Mouse (Mus musculus) gastrocnemius, postnatal 4 days (tissue): ENCODE results near the gene Hexb. TPM values are rescaled to one million over a fixed set of nuclear protein-coding genes. Genes with fewer than 3 reads are reported as not detected.

Source experiments
- DNase-seq, 2 experiments: peaks; one replicate each; pipeline ENCODE4 v3.0.0; 2021 to 2022; ENCODE audit warnings: low spot score in 2 of 2, mixed read lengths in 2 of 2
- long read RNA-seq, 2 experiments: library from polyadenylated mRNA; stranded (forward); transcript quantifications; one replicate each; pipeline ENCODE4 v2.0.0; 2021
- total RNA-seq, 2 experiments: library from RNA; stranded (reverse); gene quantifications; 2 replicates each; pipeline ENCODE4 v1.2.3; 2021

The Hexb gene
- total RNA-seq: 10 to 100 TPM; 26.7 to 27.8 TPM
- long read RNA-seq, experiment 1, transcript Hexb-201 (14 exons, 1,905 nt): major isoform, 54 of 61 reads
- long read RNA-seq, experiment 1, partial matches to known transcripts: 2 of 61 reads
- long read RNA-seq, experiment 1, other reads (novel, unspliced or antisense): 5 of 61 reads
- long read RNA-seq, experiment 2, transcript Hexb-201 (14 exons, 1,905 nt): major isoform, 55 of 58 reads
- long read RNA-seq, experiment 2, partial matches to known transcripts: 0 of 58 reads
- long read RNA-seq, experiment 2, other reads (novel, unspliced or antisense): 3 of 58 reads

DNA sequence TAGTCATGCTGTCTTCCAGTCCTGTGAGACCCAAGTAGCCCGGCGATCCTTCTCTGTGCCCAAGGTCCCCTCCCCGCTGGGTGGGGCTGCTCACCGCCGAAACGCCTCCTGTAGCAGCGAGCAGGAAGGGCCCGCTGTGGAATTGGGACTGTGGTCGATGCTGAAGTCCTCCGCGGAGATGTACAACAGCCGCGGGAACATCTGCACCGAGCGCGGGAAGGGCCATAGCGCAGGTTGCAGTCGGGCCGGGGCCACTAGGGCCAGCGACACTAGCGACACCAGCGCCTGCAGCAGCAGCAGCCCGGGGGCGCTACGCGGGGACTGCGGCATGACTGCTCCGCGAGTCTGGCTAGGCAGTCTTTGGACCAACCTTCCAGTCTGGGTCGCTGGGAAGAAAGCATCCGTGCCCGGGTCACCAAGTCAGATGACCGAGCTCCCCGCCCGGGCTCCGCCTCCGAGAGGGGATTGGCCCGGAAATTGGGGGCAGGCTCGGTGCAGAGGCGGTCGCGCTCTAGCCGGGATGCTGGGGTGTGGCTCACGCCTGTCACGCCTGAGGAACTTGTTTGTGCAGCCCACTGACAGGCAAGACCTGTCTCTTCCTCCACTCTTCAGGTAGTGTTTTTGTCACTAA lies at the start of gene Hexb:
TSS of gene Hexb (minus strand) at position 426 of the 631 bp plus-strand sequence.
- peak; percentile 86 to 93 for DNase-seq

- DNase-seq: no peak
These were observed 49.6 kb upstream of the Hexb start for GRCm38 (mm10) chr13:97247754-97248153.

- no peak for DNase-seq
These were observed 48.1 kb upstream of the Hexb start for GRCm38 (mm10) chr13:97246217-97246616.

GRCm38 (mm10) chr13:97245157-97245556 lies 47.0 kb upstream of the Hexb start:
- DNase-seq: no peak

GRCm38 (mm10) chr13:97244712-97245105 lies 46.6 kb upstream of the Hexb start:
- no peak for DNase-seq

- no peak for DNase-seq
These were observed 46.0 kb upstream of the Hexb start for GRCm38 (mm10) chr13:97243962-97244711.

- no peak for DNase-seq
These were observed 44.6 kb upstream of the Hexb start for GRCm38 (mm10) chr13:97242716-97243115.

GRCm38 (mm10) chr13:97241787-97242280 lies 43.7 kb upstream of the Hexb start:
- DNase-seq: no peak

- peak; percentile 88 to 91 for DNase-seq
These were observed 43.0 kb upstream of the Hexb start, which contains the start of gene Enc1 for GRCm38 (mm10) chr13:97240965-97241786. TSS of gene Enc1 (plus strand) at chr13:97241105.

- peak; percentile 53 to 80 for DNase-seq
These were observed 42.3 kb upstream of the Hexb start for GRCm38 (mm10) chr13:97240279-97240964.

DNA sequence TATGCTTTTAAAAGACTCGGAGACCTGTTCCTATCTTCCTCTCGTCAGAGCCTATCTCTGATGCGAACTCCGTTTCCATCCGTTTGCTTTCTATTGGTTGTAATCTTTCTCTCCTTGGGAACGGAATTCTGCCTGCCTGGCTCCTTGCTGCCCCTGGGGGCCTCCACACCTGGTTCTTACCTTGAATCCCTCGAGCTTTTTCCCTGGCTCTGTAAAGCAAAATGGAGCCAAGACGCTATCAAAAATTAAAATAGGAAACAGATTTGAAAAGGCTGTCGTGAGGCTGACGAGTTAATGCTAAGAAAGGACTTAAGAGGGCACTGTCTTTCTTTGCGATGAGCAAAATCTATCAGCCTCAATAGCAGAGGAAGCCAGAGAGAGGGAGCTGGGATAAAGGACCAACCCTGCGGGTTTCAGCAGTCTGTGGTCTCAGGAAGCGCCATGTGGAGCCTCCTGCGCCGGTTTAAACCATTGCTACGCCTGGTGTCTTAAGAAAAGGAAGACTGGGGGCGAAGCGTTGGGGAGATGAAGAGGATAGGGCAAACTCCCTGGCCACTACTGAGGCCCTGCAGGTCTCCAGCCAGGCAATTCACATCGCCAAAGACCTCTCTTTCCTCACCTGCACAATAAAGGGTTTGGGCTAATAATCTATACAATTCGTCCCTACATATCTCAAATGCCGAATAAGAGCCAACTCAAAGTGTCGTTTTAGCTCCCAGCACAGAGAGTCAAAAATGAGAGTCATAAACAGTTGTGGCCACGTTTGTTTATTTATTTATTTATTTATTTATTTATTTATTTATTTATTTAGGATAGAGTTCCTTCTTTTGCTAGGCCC lies 41.4 kb upstream of the Hexb start:
- peak; percentile 33 to 52 for DNase-seq

DNA sequence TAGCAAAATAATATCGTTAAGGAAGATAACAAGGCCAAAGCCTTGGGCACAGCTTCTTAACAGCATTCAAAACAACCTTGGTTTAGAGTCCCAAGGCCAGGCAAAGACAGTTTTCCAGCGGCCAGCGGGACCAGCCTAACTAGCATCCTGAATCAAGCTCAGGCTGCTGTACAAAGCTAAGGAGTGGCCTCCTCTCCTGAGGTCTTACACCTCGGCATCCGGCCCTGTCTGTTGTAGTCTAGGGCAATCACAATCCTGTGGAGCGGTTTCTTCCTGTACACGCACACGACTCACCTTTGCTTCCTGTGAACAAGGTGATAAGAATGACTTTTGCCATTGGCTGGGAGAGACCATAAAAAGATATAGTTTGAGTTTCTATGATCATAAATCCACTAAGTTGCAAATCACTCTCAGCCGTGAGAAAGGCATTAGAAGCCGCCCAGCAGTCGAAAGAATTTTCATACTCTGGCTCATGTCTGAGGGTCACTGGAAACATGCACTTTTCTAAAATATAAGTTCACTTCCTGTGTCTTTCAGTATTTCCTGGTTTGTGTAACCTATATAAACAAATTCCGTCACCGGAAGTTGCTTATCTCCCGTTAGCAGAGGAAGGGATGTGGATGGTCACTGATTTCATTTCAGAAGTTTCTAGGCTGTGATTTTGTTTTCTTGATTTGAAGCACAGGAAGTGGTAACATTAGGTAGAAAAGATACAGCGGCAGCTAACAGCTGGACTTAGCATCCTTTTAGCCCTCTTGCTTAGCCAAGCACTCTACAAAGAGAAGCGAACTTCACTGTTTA lies 40.2 kb upstream of the Hexb start:
- DNase-seq: no peak

DNA sequence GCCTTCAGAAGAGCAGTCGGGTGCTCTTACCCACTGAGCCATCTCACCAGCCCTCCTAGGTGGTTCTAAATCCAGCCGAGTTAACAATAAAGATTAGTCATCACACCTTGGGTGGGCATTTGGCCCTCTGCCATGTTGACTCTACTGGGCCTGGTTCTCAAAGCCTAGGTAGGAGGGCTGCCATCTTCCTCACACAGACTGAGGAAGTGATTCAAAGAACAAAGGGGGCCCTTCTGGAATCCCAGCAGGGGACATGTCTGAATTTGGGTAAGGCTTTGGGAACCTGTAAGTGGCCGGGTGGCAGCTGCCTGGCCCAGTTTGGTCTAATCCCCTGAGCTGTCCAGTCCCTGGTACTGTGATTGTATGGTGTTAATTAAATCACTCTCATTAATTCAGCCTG lies 39.5 kb upstream of the Hexb start:
- DNase-seq: no peak

DNA sequence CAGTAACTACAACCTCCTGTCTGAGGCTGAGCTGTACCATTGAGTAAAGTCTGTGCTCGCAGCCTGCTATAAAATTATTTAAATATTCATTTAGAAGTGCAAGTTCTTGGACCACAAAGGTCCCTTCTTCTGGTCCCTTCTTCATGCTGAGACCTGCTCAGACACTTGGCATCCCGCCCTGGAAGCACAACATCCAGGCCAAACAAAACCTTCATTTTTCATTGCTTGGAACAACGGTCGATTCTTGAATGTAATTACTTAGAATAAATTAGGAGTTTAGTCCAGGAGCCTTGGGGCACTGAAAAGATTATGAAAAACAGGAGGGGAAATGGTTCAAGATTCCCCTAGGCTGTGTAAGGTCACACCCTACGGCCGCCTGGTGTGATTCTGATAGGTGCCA lies 37.8 kb upstream of the Hexb start:
- DNase-seq: no peak

DNA sequence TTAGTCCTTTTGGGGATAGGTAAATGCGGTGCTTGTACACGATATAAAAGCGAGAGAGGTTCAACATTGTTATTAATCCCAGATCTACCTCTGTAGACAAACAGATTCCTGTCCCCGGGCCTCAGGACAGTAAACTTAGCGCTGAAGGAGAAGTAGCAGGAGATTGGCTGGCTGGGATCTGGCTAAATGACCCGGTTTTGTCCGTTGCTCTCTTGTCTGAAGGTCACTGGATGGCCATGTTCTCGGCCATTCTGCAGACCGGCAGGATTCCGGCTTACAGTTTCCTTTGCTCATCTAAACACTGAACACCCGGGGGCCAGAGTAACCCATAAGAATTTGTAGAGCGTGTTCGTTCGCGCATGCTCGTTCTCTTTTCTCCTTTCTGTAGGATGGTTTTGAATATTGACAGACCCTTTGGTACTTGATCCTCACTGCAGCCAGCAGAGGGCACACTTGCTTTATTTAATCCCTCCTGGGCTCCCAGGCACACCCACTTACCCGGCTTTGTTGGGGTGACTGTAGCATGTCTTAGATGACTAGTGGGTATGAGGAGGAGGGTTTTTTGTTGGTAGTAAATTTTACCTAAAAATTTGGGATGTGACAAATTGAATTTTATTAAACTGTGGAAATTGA lies 36.7 kb upstream of the Hexb start:
- peak; percentile 63 to 81 for DNase-seq

GRCm38 (mm10) chr13:97233092-97233491 lies 34.9 kb upstream of the Hexb start:
- no peak for DNase-seq

DNA sequence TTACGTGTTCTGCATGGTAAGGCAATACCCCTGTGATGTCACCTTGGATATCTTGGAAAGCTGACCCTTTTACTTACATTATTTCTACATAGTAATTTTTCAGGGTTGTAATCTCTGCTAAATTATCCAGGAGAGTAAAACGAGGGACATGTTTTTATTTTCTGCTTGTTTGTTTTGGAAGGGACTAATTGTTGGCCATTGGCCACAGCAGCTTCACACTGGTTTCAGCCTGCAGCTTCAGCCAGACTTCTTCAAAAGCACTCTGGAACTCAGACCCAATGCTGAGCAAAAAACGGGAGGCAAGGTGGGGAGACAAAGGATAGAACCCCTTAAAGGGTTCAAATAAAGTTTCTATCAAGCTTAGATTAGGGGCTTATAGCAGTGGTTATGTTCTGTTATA lies 31.9 kb upstream of the Hexb start:
- DNase-seq: no peak

GRCm38 (mm10) chr13:97227795-97228194 lies 29.6 kb upstream of the Hexb start:
- no peak for DNase-seq
